Mouse (Mus musculus) testis, adult 2 months (tissue): Measurements from ENCODE around the gene Cmya5.

Source experiments
- CTCF ChIP-seq: fragments of 200-500 bp; IDR thresholded peaks from 2 replicates; pipeline ENCODE4 v1.5.1; 2012; ENCODE audit warnings: low read depth, mild to moderate bottlenecking, inconsistent platforms, low read length, moderate library complexity; ENCODE audit not compliant: control insufficient read depth, insufficient read depth, insufficient replicate concordance
- POLR2A ChIP-seq: fragments of 200-500 bp; IDR thresholded peaks from 2 replicates; pipeline ENCODE4 v1.6.1; 2012; ENCODE audit warnings: low read depth, mild to moderate bottlenecking, inconsistent platforms, low read length, moderate library complexity; ENCODE audit not compliant: control insufficient read depth

- TF ChIP-seq CTCF (no peak), POLR2A (no peak)
Measured at GRCm38 (mm10) chr13:93092916-93093429, 51.6 kb downstream of the Cmya5 start.
